Mouse (Mus musculus): ENCODE results near the gene Tanc1.

Tanc1 gene

GRCm38 (mm10) chr2:59653306-59654165, 41.7 kb downstream of the Tanc1 start:
- peak; percentile 84 for DNase-seq

GRCm38 (mm10) chr2:59655471-59655870, 43.6 kb downstream of the Tanc1 start:
- no peak for DNase-seq

GRCm38 (mm10) chr2:59656680-59657079, 44.8 kb downstream of the Tanc1 start:
- peak; percentile 88 for DNase-seq

GRCm38 (mm10) chr2:59659686-59660085, 47.8 kb downstream of the Tanc1 start:
- no peak for DNase-seq

- no peak for DNase-seq
Observed at GRCm38 (mm10) chr2:59660891-59661805, 49.3 kb downstream of the Tanc1 start.

GRCm38 (mm10) chr2:59664803-59665567, 53.1 kb downstream of the Tanc1 start:
- no peak for DNase-seq

GRCm38 (mm10) chr2:59666533-59666932, 54.7 kb downstream of the Tanc1 start:
- DNase-seq: no peak

GRCm38 (mm10) chr2:59670087-59671060, 58.5 kb downstream of the Tanc1 start:
- no peak for DNase-seq

GRCm38 (mm10) chr2:59671671-59672070, 59.8 kb downstream of the Tanc1 start:
- no peak for DNase-seq

GRCm38 (mm10) chr2:59672086-59672485, 60.2 kb downstream of the Tanc1 start:
- DNase-seq: no peak

- DNase-seq: no peak
Observed at GRCm38 (mm10) chr2:59672686-59673085, 60.8 kb downstream of the Tanc1 start.

- DNase-seq: no peak
Observed at GRCm38 (mm10) chr2:59673351-59673750, 61.5 kb downstream of the Tanc1 start.

GRCm38 (mm10) chr2:59673877-59674276, 62.0 kb downstream of the Tanc1 start:
- no peak for DNase-seq

- DNase-seq: no peak
Observed at GRCm38 (mm10) chr2:59675270-59675995, 63.6 kb downstream of the Tanc1 start.

- no peak for DNase-seq
Observed at GRCm38 (mm10) chr2:59676041-59676440, 64.2 kb downstream of the Tanc1 start.

- peak; percentile 55 for DNase-seq
Observed at GRCm38 (mm10) chr2:59676442-59676841, 64.6 kb downstream of the Tanc1 start.

GRCm38 (mm10) chr2:59679424-59680020, 67.7 kb downstream of the Tanc1 start:
- DNase-seq: no peak

GRCm38 (mm10) chr2:59680736-59681135, 68.9 kb downstream of the Tanc1 start:
- no peak for DNase-seq

- no peak for DNase-seq
Observed at GRCm38 (mm10) chr2:59681181-59681580, 69.3 kb downstream of the Tanc1 start.

GRCm38 (mm10) chr2:59684864-59685605, 73.2 kb downstream of the Tanc1 start:
- no peak for DNase-seq

All from retina, postnatal 1 day (tissue).